Mouse (Mus musculus) midbrain, embryonic 10.5 days (tissue): ENCODE measurements at regions not wholly inside any gene's neighbourhood (a gene's known extent, or its start where the extent isn't known, plus 50 kb on each side); places are given as distances from the start of the nearest gene placed in this dataset.
A peak's percentile ranks its signal among the peaks of the same experiment; 100 is the strongest.

Experiments
- DNase-seq: peaks from one replicate; pipeline ENCODE4 v3.0.0-alpha.2; 2017; ENCODE audit warnings: low spot score
- H3K27ac ChIP-seq: fragments of 300-500 bp; sonication (generic); replicated peaks from 2 replicates; pipeline ENCODE4 v1.5.1; 2016; ENCODE audit warnings: mild to moderate bottlenecking
- H3K27me3 ChIP-seq: fragments of 300-500 bp; sonication (generic); 2 replicates; pipeline ENCODE4 v1.6.1; 2016; ENCODE audit warnings: low read depth, mild to moderate bottlenecking; ENCODE audit not compliant: poor library complexity, severe bottlenecking
- H3K36me3 ChIP-seq: fragments of 300-500 bp; sonication (generic); 2 replicates; pipeline ENCODE4 v1.6.1; 2016; ENCODE audit warnings: mild to moderate bottlenecking, moderate library complexity
- H3K4me1 ChIP-seq: fragments of 300-500 bp; sonication (generic); 2 replicates; pipeline ENCODE4 v1.6.1; 2016
- H3K4me3 ChIP-seq: fragments of 300-500 bp; sonication (generic); 2 replicates; pipeline ENCODE4 v1.5.1; 2016; ENCODE audit warnings: mild to moderate bottlenecking, moderate library complexity
- H3K9me3 ChIP-seq: fragments of 300-500 bp; sonication (generic); replicated peaks from 2 replicates; pipeline ENCODE4 v1.6.1; 2016; ENCODE audit warnings: mild to moderate bottlenecking
- WGBS: fragments of 180-500 bp; shearing (Covaris S2); methylation state at CpG from one replicate; pipeline ENCODE4 v1.1.7; 2016; 5-methylcytosine and 5-hydroxymethylcytosine counted together

GRCm38 (mm10) chr8:92042951-92043350 is 241.1 kb upstream of the Irx3 start:
- Histone ChIP-seq H3K27ac (peak overlapping the region; percentile 57), H3K9me3 (peaks cover 10% of the 10 kb centered on the region), H3K27me3 (peaks cover 31% of the 10 kb centered on the region), H3K4me3 (no peak overlapping the region), H3K36me3 (0 out of 2 replicates have a peak, but pooled peaks cover 4% of the 10 kb centered on the region), H3K4me1 (peaks cover 26% of the 10 kb centered on the region)
- DNase-seq, result peak; percentile 50
- 4% methylated on average over 6 of the region's 6 CpGs for WGBS

GRCm38 (mm10) chr8:92029954-92030353 is 228.1 kb upstream of the Irx3 start:
- H3K4me1 ChIP-seq, result peaks cover 51% of the 10 kb centered on the region
- H3K36me3 ChIP-seq, result no peaks in the 10 kb centered on the region
- no peak overlapping the region for H3K4me3 ChIP-seq
- H3K27me3 ChIP-seq, result peaks cover 67% of the 10 kb centered on the region
- DNase-seq, result no peak
- H3K27ac ChIP-seq, result peak overlapping the region; percentile 50; the same call in 1 of the 2 replicates
- 45% methylated on average over 9 of the region's 9 CpGs for WGBS
- H3K9me3 ChIP-seq, result no peaks in the 10 kb centered on the region

GRCm38 (mm10) chr8:92029516-92029915 is 227.6 kb upstream of the Irx3 start:
- Histone ChIP-seq H3K36me3 (no peaks in the 10 kb centered on the region), H3K9me3 (no peaks in the 10 kb centered on the region), H3K27me3 (peaks cover 69% of the 10 kb centered on the region), H3K27ac (peak overlapping the region; percentile 50; the same call in 1 of the 2 replicates), H3K4me1 (peaks cover 54% of the 10 kb centered on the region), H3K4me3 (no peak overlapping the region)
- no peak for DNase-seq
- WGBS, result 58% methylated on average over 6 of the region's 6 CpGs

GRCm38 (mm10) chr8:92028308-92028707 is 226.4 kb upstream of the Irx3 start:
- no peak for DNase-seq
- no peak overlapping the region for H3K4me3 ChIP-seq
- peaks cover 66% of the 10 kb centered on the region for H3K4me1 ChIP-seq
- H3K36me3 ChIP-seq, result no peaks in the 10 kb centered on the region
- peaks cover 81% of the 10 kb centered on the region for H3K27me3 ChIP-seq
- H3K27ac ChIP-seq, result no peak overlapping the region
- WGBS, result 10% methylated on average over 6 of the region's 6 CpGs
- H3K9me3 ChIP-seq, result no peaks in the 10 kb centered on the region

GRCm38 (mm10) chr8:92024133-92024532 is 222.3 kb upstream of the Irx3 start:
- Histone ChIP-seq H3K4me3 (peak overlapping the region; percentile 11; the same call in 1 of the 2 replicates), H3K4me1 (peaks cover 43% of the 10 kb centered on the region), H3K9me3 (no peaks in the 10 kb centered on the region), H3K27me3 (peaks cover 96% of the 10 kb centered on the region), H3K27ac (peak overlapping the region; percentile 73), H3K36me3 (no peaks in the 10 kb centered on the region)
- DNase-seq, result peak; percentile 37
- 13% methylated on average over 8 of the region's 8 CpGs for WGBS

GRCm38 (mm10) chr8:92021521-92021920 is 219.7 kb upstream of the Irx3 start:
- DNase-seq, result no peak
- Histone ChIP-seq H3K36me3 (no peaks in the 10 kb centered on the region), H3K27me3 (peaks cover 87% of the 10 kb centered on the region), H3K27ac (no peak overlapping the region), H3K4me1 (peaks cover 29% of the 10 kb centered on the region), H3K4me3 (no peak overlapping the region), H3K9me3 (no peaks in the 10 kb centered on the region)
- 78% methylated on average over 3 of the region's 3 CpGs for WGBS

GRCm38 (mm10) chr8:92014704-92015103 is 212.8 kb upstream of the Irx3 start:
- 93% methylated on average over 4 of the region's 4 CpGs for WGBS
- peak overlapping the region; percentile 19; the same call in 1 of the 2 replicates for H3K27ac ChIP-seq
- H3K4me3 ChIP-seq, result no peak overlapping the region

GRCm38 (mm10) chr8:92013183-92013582 is 211.3 kb upstream of the Irx3 start:
- 62% methylated on average over 4 of the region's 4 CpGs for WGBS
- H3K9me3 ChIP-seq, result no peaks in the 10 kb centered on the region
- H3K4me3 ChIP-seq, result no peak overlapping the region
- no peak for DNase-seq
- H3K27me3 ChIP-seq, result peaks cover 45% of the 10 kb centered on the region
- H3K36me3 ChIP-seq, result no peaks in the 10 kb centered on the region
- peaks cover 18% of the 10 kb centered on the region for H3K4me1 ChIP-seq
- no peak overlapping the region for H3K27ac ChIP-seq

More at GRCm38 (mm10) chr8:92014704-92015103, 212.8 kb upstream of the Irx3 start:
- Histone ChIP-seq H3K36me3 (no peaks in the 10 kb centered on the region), H3K9me3 (no peaks in the 10 kb centered on the region), H3K4me1 (peaks cover 6% of the 10 kb centered on the region), H3K27me3 (peaks cover 55% of the 10 kb centered on the region)
- no peak for DNase-seq

- no peak overlapping the region for H3K27ac ChIP-seq
- DNase-seq, result no peak
- H3K9me3 ChIP-seq, result no peaks in the 10 kb centered on the region
- H3K4me1 ChIP-seq, result peaks cover 23% of the 10 kb centered on the region
- no peak overlapping the region for H3K4me3 ChIP-seq
- no peaks in the 10 kb centered on the region for H3K36me3 ChIP-seq
- 88% methylated on average over 4 of the region's 4 CpGs for WGBS
- H3K27me3 ChIP-seq, result peaks cover 35% of the 10 kb centered on the region
Measured at GRCm38 (mm10) chr8:92010412-92010811, 208.5 kb upstream of the Irx3 start.

- DNase-seq, result no peak
- H3K4me3 ChIP-seq, result no peak overlapping the region
- peaks cover 24% of the 10 kb centered on the region for H3K27me3 ChIP-seq
- 76% methylated on average over 14 of the region's 14 CpGs for WGBS
- H3K27ac ChIP-seq, result no peak overlapping the region
- H3K36me3 ChIP-seq, result no peaks in the 10 kb centered on the region
- H3K4me1 ChIP-seq, result peaks cover 28% of the 10 kb centered on the region
- H3K9me3 ChIP-seq, result no peaks in the 10 kb centered on the region
Measured at GRCm38 (mm10) chr8:92008616-92009610, 207.0 kb upstream of the Irx3 start.

GRCm38 (mm10) chr8:92005091-92005490 is 203.2 kb upstream of the Irx3 start:
- WGBS, result 96% methylated on average over 2 of the region's 2 CpGs
- peaks cover 47% of the 10 kb centered on the region for H3K27me3 ChIP-seq

GRCm38 (mm10) chr8:92004532-92004931 is 202.7 kb upstream of the Irx3 start:
- H3K9me3 ChIP-seq, result no peaks in the 10 kb centered on the region; the same call in 1 of the 2 replicates
- 65% methylated on average over 10 of the region's 10 CpGs for WGBS
- peaks cover 38% of the 10 kb centered on the region for H3K4me1 ChIP-seq
- no peak for DNase-seq
- H3K27ac ChIP-seq, result no peak overlapping the region
- H3K4me3 ChIP-seq, result no peak overlapping the region
- H3K27me3 ChIP-seq, result peaks cover 50% of the 10 kb centered on the region
- peaks cover 6% of the 10 kb centered on the region for H3K36me3 ChIP-seq

More at GRCm38 (mm10) chr8:92005091-92005490, 203.2 kb upstream of the Irx3 start:
- peaks cover 6% of the 10 kb centered on the region for H3K36me3 ChIP-seq
- peaks cover 41% of the 10 kb centered on the region for H3K4me1 ChIP-seq
- DNase-seq, result no peak
- no peak overlapping the region for H3K4me3 ChIP-seq
- no peak overlapping the region for H3K27ac ChIP-seq
- H3K9me3 ChIP-seq, result no peaks in the 10 kb centered on the region; the same call in 1 of the 2 replicates

GRCm38 (mm10) chr8:92000368-92000767 is 198.5 kb upstream of the Irx3 start:
- Histone ChIP-seq H3K4me1 (peaks cover 50% of the 10 kb centered on the region), H3K27me3 (peaks cover 61% of the 10 kb centered on the region), H3K4me3 (no peak overlapping the region), H3K9me3 (peaks cover 7% of the 10 kb centered on the region; the same call in 1 of the 2 replicates), H3K27ac (0 out of 2 replicates have a peak overlapping the region, but pooled peaks have one; percentile 15), H3K36me3 (peaks cover 10% of the 10 kb centered on the region)
- WGBS, result 82% methylated on average over 1 of the region's 1 CpGs
- no peak for DNase-seq
